Mouse (Mus musculus) midbrain, embryonic 16.5 days (tissue): ENCODE results near the gene Hoxa9. TPM values are rescaled to one million over a fixed set of nuclear protein-coding genes. Genes with fewer than 3 reads are reported as not detected.
A peak's percentile ranks its signal among the peaks of the same experiment; 100 is the strongest.

Source experiments
- ATAC-seq: fragments of 200-750 bp; cut with Nextera tagmentation; 2 replicates; pipeline ENCODE4 v1.8.0; 2017; ENCODE audit warnings: moderate TSS enrichment
- H3K27ac ChIP-seq: fragments of 300-500 bp; sonication (generic); 2 replicates; pipeline ENCODE4 v1.5.1; 2014; ENCODE audit warnings: mild to moderate bottlenecking, low read length, mixed read lengths
- H3K27me3 ChIP-seq: fragments of 300-500 bp; sonication (generic); 2 replicates; pipeline ENCODE4 v1.6.1; 2014; ENCODE audit warnings: low read depth, low read length, mixed read lengths; ENCODE audit not compliant: control insufficient read depth, insufficient read depth
- H3K36me3 ChIP-seq: fragments of 300-500 bp; sonication (generic); 2 replicates; pipeline ENCODE4 v1.6.1; 2014; ENCODE audit warnings: mild to moderate bottlenecking, low read length, moderate library complexity, mixed read lengths; ENCODE audit not compliant: control insufficient read depth, insufficient read depth
- H3K4me1 ChIP-seq: fragments of 300-500 bp; sonication (generic); 2 replicates; pipeline ENCODE4 v1.6.1; 2014; ENCODE audit warnings: mild to moderate bottlenecking, low read length, mixed read lengths; ENCODE audit not compliant: control insufficient read depth, insufficient read depth
- H3K4me2 ChIP-seq: fragments of 300-500 bp; sonication (generic); 2 replicates; pipeline ENCODE4 v1.6.1; 2014; ENCODE audit warnings: mild to moderate bottlenecking, low read length, mixed read lengths
- H3K4me3 ChIP-seq: fragments of 300-500 bp; sonication (generic); 2 replicates; pipeline ENCODE4 v1.5.1; 2014; ENCODE audit warnings: low read depth, mild to moderate bottlenecking, low read length, moderate library complexity, mixed read lengths
- H3K9ac ChIP-seq: fragments of 300-500 bp; sonication (generic); 2 replicates; pipeline ENCODE4 v1.6.1; 2014; ENCODE audit warnings: low read depth, low read length, mixed read lengths
- H3K9me3 ChIP-seq: fragments of 300-500 bp; sonication (generic); replicated peaks from 2 replicates; pipeline ENCODE4 v1.6.1; 2014; ENCODE audit warnings: mild to moderate bottlenecking, low read length, mixed read lengths; ENCODE audit not compliant: control insufficient read depth, poor library complexity, severe bottlenecking
- WGBS: fragments of 180-500 bp; shearing (Covaris S2); extraction: QIAGEN DNeasy Blood & Tissue Kit; methylation state at CpG from one replicate; pipeline ENCODE4 v1.1.7; 2014; 5-methylcytosine and 5-hydroxymethylcytosine counted together
- polyA plus RNA-seq: library from polyadenylated mRNA; unstranded; fragments of >200 nt; fragmentation: Nextera tagmentation; extraction: Ambion mirVana; gene quantifications from 2 replicates; pipeline ENCODE4 v1.2.1, GENCODE M21; 2015

The Hoxa9 gene
- polyA plus RNA-seq, 1 experiment from 2014 or later: not detected

DNA sequence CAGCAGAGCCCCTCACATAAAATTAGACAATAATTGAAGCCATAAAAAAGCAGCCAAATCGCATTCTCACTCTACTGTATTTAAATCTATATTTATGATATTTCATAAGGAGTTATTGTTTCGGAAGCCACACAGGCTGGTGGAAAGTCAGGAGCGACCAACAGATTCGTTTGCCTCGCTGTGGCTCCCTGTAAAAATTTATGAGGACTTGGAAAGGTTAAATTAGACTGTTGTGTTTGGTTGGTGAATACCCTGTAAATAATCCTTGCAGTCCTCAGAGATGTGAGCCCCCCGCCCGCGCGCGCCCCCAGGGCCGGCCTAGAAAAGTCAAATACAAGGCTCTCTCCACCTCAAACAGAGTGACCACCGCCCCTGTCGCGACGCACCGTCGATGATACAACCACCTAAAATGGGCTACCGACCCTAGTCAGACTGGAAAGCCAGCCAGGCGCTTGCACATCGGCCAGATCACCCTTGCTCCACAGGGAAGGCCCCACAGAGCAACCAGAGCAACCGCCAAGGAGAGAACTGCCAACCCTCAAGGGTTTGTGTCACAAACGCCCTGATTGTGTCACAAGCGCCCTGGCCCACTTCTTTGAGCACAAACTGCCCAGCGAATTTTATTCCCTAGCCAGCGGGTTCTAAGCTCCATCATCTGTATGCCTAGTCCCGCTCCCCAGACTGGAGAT, 4.2 kb downstream of the Hoxa9 start:
- Histone ChIP-seq H3K4me3 (no peak overlapping the region), H3K9ac (no peak overlapping the region), H3K4me1 (no peaks in the 10 kb centered on the region), H3K27me3 (peaks cover 84% of the 10 kb centered on the region), H3K9me3 (no peaks in the 10 kb centered on the region), H3K36me3 (no peaks in the 10 kb centered on the region), H3K4me2 (no peak overlapping the region), H3K27ac (no peak overlapping the region)
- 2% methylated on average over 26 of the region's 26 CpGs for WGBS
- no peak for ATAC-seq

DNA sequence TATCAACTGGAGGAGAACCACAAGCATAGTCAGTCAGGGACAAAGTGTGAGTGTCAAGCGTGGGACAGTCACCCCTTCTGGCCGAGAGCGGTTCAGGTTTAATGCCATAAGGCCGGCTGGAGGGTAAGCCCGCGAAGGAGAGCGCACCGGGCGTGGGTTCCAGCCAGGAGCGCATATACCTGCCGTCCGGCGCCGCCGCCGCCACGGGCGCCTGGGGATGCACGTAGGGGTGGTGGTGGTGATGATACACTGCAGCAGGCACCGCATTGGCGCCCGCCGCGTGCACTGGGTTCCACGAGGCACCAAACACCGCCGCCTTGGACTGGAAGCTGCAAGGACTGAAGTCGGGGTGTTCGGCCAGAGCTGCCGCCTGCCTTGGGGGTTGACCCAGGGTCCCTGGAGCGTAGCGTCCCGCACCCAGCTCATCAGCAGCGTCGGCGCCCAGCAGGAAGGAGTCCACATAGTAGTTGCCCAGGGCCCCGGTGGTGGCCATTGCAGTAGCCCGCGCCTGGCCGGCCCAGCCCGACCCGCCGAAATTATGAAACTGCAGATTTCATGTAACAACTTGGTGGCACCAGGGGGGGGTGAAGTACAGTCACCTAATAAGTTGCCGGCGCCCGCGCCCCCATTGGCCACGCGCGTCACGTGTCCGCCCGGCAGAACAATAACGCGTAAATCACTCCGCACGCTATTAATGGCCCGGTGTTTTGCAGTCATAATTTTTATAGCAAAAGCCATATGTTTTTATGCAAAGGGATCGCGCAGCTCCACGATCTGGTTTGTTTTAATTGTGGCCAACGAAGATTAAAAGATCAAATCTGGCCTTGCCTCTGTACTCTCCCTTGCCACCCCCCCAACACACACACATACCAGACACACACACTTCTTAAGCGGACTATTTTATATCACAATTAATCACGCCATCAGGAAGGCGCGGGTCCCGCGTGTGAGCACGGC, 5.0 kb downstream of the Hoxa9 start:
- no peaks in the 10 kb centered on the region for H3K36me3 ChIP-seq
- no peak overlapping the region for H3K4me3 ChIP-seq
- H3K27ac ChIP-seq: no peak overlapping the region
- H3K4me1 ChIP-seq: peaks cover 3% of the 10 kb centered on the region; the same call in 1 of the 2 replicates
- no peak overlapping the region for H3K9ac ChIP-seq
- H3K4me2 ChIP-seq: no peak overlapping the region
- ATAC-seq: no peak
- no peaks in the 10 kb centered on the region for H3K9me3 ChIP-seq
- WGBS: 3% methylated on average over 69 of the region's 69 CpGs
- H3K27me3 ChIP-seq: peaks cover 84% of the 10 kb centered on the region

DNA sequence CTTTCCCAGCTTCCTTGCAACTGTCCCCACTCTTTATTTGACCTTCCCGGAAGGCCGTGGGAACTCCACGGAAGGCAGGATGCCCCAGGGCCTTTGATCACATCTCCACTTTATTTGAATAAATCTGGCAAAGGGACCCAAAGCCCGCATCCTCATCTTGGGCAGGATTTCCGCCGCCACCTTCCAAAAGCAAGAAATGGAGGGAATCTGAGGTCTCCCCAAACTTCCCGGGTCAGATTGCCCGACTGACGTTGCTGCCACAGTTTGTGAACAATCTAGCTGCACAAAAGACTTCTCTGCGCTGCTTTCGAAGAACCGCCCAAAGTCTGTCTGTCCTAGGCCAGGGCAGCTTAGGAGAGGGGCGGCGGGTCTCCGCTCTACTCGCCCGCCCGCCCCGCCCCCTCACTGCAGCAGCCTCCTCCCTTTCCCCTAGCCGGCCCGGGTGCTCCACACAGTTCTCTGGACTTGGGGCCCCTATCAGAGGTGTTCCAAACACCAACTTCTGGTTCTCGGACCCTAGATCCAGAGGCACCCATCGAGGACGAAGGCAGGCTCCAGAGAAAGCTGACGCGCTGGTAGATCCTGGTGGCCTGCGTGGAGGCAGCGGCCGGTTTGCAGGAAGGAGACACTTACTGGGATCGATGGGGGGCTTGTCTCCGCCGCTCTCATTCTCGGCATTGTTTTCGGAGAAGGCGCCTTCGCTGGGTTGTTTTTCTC, 5.8 kb downstream of the Hoxa9 start:
- Histone ChIP-seq H3K4me2 (no peak overlapping the region), H3K9me3 (no peaks in the 10 kb centered on the region), H3K36me3 (no peaks in the 10 kb centered on the region), H3K4me1 (peaks cover 3% of the 10 kb centered on the region; the same call in 1 of the 2 replicates), H3K9ac (no peak overlapping the region), H3K27me3 (peaks cover 87% of the 10 kb centered on the region), H3K4me3 (no peak overlapping the region), H3K27ac (no peak overlapping the region)
- WGBS: 2% methylated on average over 36 of the region's 36 CpGs
- ATAC-seq: no peak

DNA sequence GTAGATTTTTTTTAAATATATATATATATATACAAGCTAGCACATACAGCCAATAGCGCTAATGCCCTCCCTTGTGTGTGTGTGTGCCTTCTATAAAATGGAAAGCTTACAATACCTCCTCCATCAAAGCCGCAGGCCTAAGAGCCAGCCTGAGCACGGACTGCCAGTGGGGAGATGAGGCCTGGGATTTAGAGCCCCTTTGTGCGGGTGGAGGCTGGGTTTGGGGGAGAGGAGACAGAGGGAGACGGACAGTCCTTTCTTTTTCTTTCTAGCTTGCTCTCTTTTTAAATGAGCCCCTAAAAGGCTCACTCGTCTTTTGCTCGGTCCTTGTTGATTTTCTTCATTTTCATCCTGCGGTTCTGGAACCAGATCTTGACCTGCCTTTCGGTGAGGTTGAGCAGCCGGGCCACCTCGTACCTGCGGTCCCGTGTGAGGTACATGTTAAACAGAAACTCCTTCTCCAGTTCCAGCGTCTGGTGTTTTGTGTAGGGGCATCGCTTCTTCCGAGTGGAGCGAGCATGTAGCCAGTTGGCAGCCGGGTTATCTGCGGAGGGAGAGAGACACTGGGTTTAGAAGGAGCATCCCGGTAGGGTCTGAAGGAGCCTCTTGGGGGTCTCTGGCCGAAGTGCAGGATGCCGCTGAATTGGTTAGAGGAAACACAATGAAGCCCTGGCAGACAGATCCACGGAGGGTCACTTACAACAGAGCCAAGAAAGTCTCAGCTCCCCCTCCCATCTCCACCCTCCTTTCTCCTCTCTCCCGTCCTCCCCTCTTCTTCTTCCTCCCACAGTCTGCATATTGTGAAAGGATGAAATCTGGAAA, 6.7 kb downstream of the Hoxa9 start:
- peaks cover 89% of the 10 kb centered on the region for H3K27me3 ChIP-seq
- no peaks in the 10 kb centered on the region for H3K36me3 ChIP-seq
- WGBS: 2% methylated on average over 24 of the region's 24 CpGs
- peaks cover 3% of the 10 kb centered on the region; the same call in 1 of the 2 replicates for H3K4me1 ChIP-seq
- ATAC-seq: no peak
- H3K4me2 ChIP-seq: no peak overlapping the region
- no peak overlapping the region for H3K4me3 ChIP-seq
- H3K9me3 ChIP-seq: no peaks in the 10 kb centered on the region
- H3K9ac ChIP-seq: no peak overlapping the region
- no peak overlapping the region for H3K27ac ChIP-seq

DNA sequence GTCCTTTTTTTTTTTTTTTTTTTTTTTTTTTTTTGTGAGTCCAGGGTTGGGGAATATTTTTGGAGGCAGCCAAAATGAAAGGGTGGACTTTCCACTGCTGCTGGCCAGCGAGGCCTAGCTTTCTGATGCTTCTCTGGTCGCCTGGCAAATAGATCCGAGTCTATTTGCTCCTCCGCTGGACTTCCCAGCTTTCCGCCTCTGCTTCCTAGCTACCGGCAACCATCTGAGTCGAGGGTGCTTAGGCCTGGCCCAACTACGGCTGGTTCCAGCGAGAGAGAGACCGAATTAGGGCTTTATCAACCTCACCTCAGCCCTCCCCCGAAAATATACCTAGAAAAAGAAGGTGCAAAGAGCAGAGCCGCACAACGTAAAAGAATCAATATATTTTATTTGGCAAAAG, 8.2 kb downstream of the Hoxa9 start:
- Histone ChIP-seq H3K4me3 (no peak overlapping the region), H3K27me3 (peaks cover 92% of the 10 kb centered on the region), H3K4me2 (no peak overlapping the region), H3K9ac (no peak overlapping the region), H3K9me3 (no peaks in the 10 kb centered on the region), H3K27ac (no peak overlapping the region), H3K36me3 (no peaks in the 10 kb centered on the region), H3K4me1 (peaks cover 3% of the 10 kb centered on the region; the same call in 1 of the 2 replicates)
- 10% methylated on average over 13 of the region's 13 CpGs for WGBS
- ATAC-seq: no peak

DNA sequence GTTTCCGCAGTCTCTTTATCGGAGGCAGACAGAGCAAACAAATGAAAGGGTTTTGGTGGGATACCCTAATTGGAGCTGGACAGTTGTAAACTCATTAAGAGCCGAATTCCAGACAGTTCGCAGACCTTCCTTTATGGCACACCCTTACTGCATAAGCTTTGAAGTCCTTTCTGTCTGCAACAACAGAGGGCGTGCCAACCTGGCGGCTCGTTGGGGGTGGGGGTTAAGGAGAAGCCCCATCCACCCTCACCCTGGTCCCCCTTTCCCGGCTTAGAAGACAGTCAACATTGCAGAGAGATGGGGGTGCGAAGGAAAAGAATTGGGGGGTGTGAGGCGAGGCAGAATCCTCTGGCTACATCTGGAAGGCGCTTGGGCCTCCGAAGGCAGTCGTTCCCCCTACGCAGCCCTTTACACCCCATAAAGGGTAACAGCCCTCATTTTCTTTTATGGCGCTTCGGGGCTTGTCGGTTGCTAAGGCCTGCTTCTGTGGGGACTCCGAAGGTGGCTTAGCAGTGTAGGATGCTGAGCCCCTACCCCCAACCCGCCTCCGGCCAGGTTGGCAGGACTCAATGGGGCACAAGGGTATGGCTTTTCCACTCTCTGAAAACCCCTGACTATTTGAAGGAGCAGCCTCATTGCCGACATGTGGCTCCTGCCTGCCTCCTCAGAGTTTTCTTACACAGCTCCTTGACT, 8.8 kb downstream of the Hoxa9 start:
- Histone ChIP-seq H3K27ac (no peak overlapping the region), H3K27me3 (peaks cover 91% of the 10 kb centered on the region), H3K4me3 (peak overlapping the region; percentile 42; the same call in 1 of the 2 replicates), H3K9ac (no peak overlapping the region), H3K4me1 (peaks cover 3% of the 10 kb centered on the region; the same call in 1 of the 2 replicates), H3K9me3 (no peaks in the 10 kb centered on the region), H3K4me2 (peak overlapping the region; percentile 67), H3K36me3 (no peaks in the 10 kb centered on the region)
- WGBS: 6% methylated on average over 21 of the region's 21 CpGs
- peak; percentile 19; the same call in 1 of the 2 replicates for ATAC-seq

DNA sequence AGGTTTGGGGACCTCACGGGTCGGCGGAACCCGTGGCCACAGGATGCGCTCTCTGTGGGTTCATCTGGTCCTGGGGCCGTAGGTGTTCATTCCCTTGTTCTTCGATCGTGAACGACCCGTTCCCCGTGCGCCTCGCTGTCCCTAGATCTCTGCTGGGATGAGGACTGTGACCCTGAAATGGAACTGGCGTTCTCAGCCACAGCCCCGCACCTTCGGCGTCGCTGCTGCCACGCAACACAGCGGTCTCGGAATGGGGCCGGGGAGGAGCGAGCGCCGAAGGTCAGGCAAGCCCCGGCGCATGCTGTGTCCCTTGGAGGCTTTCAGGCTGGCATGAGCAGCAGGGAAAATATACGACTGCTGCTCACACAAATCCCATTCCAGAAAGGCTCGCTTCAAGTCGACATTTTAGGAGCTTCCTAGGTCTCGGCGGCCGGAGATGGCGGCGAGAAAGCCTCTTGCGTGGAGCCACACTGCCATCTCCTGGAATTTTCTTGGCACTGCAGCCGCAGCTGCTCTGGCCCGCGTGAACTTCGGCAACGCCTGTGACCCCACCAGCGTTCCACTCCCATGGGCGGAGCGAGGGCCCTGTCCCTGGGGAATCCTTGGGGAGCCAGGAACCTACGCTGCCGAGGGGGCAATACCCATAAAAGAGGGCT, 9.4 kb downstream of the Hoxa9 start, which contains the start of gene Hoxa7:
Gene Hoxa7, minus strand, starts transcription at position 518 of the 656 bp plus-strand sequence.
- WGBS: under 1% methylated on average over 46 of the region's 46 CpGs
- Histone ChIP-seq H3K27ac (no peak within 1 kb of the TSS), H3K4me3 (peak within 1 kb of the TSS; percentile 42), H3K27me3 (peaks cover 88% of the 10 kb centered on the region), H3K36me3 (no peaks in the 10 kb centered on the region), H3K9me3 (no peaks in the 10 kb centered on the region), H3K9ac (peak within 1 kb of the TSS; percentile 57), H3K4me2 (peak within 1 kb of the TSS; percentile 67), H3K4me1 (peaks cover 3% of the 10 kb centered on the region; the same call in 1 of the 2 replicates)
- ATAC-seq: peak; percentile 70
